Mouse (Mus musculus) midbrain, embryonic 16.5 days (tissue): Measurements from ENCODE around the gene Pde8a. TPM values are rescaled to one million over a fixed set of nuclear protein-coding genes. Genes with fewer than 3 reads are reported as not detected.

Experiments
- ATAC-seq: fragments of 200-750 bp; cut with Nextera tagmentation; 2 replicates; pipeline ENCODE4 v1.8.0; 2017; ENCODE audit warnings: moderate TSS enrichment
- H3K27ac ChIP-seq: fragments of 300-500 bp; sonication (generic); 2 replicates; pipeline ENCODE4 v1.5.1; 2014; ENCODE audit warnings: mild to moderate bottlenecking, low read length, mixed read lengths
- H3K27me3 ChIP-seq: fragments of 300-500 bp; sonication (generic); 2 replicates; pipeline ENCODE4 v1.6.1; 2014; ENCODE audit warnings: low read depth, low read length, mixed read lengths; ENCODE audit not compliant: control insufficient read depth, insufficient read depth
- H3K36me3 ChIP-seq: fragments of 300-500 bp; sonication (generic); 2 replicates; pipeline ENCODE4 v1.6.1; 2014; ENCODE audit warnings: mild to moderate bottlenecking, low read length, moderate library complexity, mixed read lengths; ENCODE audit not compliant: control insufficient read depth, insufficient read depth
- H3K4me1 ChIP-seq: fragments of 300-500 bp; sonication (generic); 2 replicates; pipeline ENCODE4 v1.6.1; 2014; ENCODE audit warnings: mild to moderate bottlenecking, low read length, mixed read lengths; ENCODE audit not compliant: control insufficient read depth, insufficient read depth
- H3K4me2 ChIP-seq: fragments of 300-500 bp; sonication (generic); 2 replicates; pipeline ENCODE4 v1.6.1; 2014; ENCODE audit warnings: mild to moderate bottlenecking, low read length, mixed read lengths
- H3K4me3 ChIP-seq: fragments of 300-500 bp; sonication (generic); 2 replicates; pipeline ENCODE4 v1.5.1; 2014; ENCODE audit warnings: low read depth, mild to moderate bottlenecking, low read length, moderate library complexity, mixed read lengths
- H3K9ac ChIP-seq: fragments of 300-500 bp; sonication (generic); 2 replicates; pipeline ENCODE4 v1.6.1; 2014; ENCODE audit warnings: low read depth, low read length, mixed read lengths
- H3K9me3 ChIP-seq: fragments of 300-500 bp; sonication (generic); replicated peaks from 2 replicates; pipeline ENCODE4 v1.6.1; 2014; ENCODE audit warnings: mild to moderate bottlenecking, low read length, mixed read lengths; ENCODE audit not compliant: control insufficient read depth, poor library complexity, severe bottlenecking
- WGBS: fragments of 180-500 bp; shearing (Covaris S2); extraction: QIAGEN DNeasy Blood & Tissue Kit; methylation state at CpG from one replicate; pipeline ENCODE4 v1.1.7; 2014; 5-methylcytosine and 5-hydroxymethylcytosine counted together
- polyA plus RNA-seq: library from polyadenylated mRNA; unstranded; fragments of >200 nt; fragmentation: Nextera tagmentation; extraction: Ambion mirVana; gene quantifications from 2 replicates; pipeline ENCODE4 v1.2.1, GENCODE M21; 2015

The Pde8a gene
- polyA plus RNA-seq, 1 experiment from 2014 or later, result 1.6 TPM

GRCm38 (mm10) chr7:81304675-81305074 is 91.3 kb downstream of the Pde8a start:
- Histone ChIP-seq H3K9me3 (no peaks in the 10 kb centered on the region), H3K4me1 (peaks cover 3% of the 10 kb centered on the region; the same call in 1 of the 2 replicates), H3K36me3 (no peaks in the 10 kb centered on the region), H3K27ac (no peak overlapping the region), H3K4me2 (no peak overlapping the region), H3K9ac (no peak overlapping the region), H3K27me3 (no peaks in the 10 kb centered on the region), H3K4me3 (no peak overlapping the region)
- ATAC-seq, result no peak
- 92% methylated on average over 5 of the region's 5 CpGs for WGBS

GRCm38 (mm10) chr7:81307735-81308134 is 94.3 kb downstream of the Pde8a start:
- 74% methylated on average over 8 of the region's 8 CpGs for WGBS
- no peaks in the 10 kb centered on the region for H3K36me3 ChIP-seq
- no peaks in the 10 kb centered on the region for H3K27me3 ChIP-seq
- H3K4me3 ChIP-seq, result no peak overlapping the region
- H3K4me2 ChIP-seq, result no peak overlapping the region
- 0 out of 2 replicates have a peak, but pooled peaks cover 2% of the 10 kb centered on the region for H3K9me3 ChIP-seq
- H3K9ac ChIP-seq, result no peak overlapping the region
- no peak overlapping the region for H3K27ac ChIP-seq
- no peaks in the 10 kb centered on the region for H3K4me1 ChIP-seq
- no peak for ATAC-seq

- WGBS, result 93% methylated on average over 6 of the region's 6 CpGs
- no peak overlapping the region for H3K9ac ChIP-seq
- H3K4me1 ChIP-seq, result no peaks in the 10 kb centered on the region
- H3K9me3 ChIP-seq, result 0 out of 2 replicates have a peak, but pooled peaks cover 2% of the 10 kb centered on the region
- no peaks in the 10 kb centered on the region for H3K36me3 ChIP-seq
- no peaks in the 10 kb centered on the region for H3K27me3 ChIP-seq
- no peak for ATAC-seq
- H3K4me2 ChIP-seq, result no peak overlapping the region
- no peak overlapping the region for H3K4me3 ChIP-seq
- H3K27ac ChIP-seq, result no peak overlapping the region
These were observed 95.9 kb downstream of the Pde8a start for GRCm38 (mm10) chr7:81309247-81309646.

GRCm38 (mm10) chr7:81311130-81311529 is 97.7 kb downstream of the Pde8a start:
- Histone ChIP-seq H3K27ac (no peak overlapping the region), H3K4me2 (no peak overlapping the region), H3K4me1 (no peaks in the 10 kb centered on the region), H3K9me3 (0 out of 2 replicates have a peak, but pooled peaks cover 2% of the 10 kb centered on the region), H3K9ac (no peak overlapping the region), H3K36me3 (no peaks in the 10 kb centered on the region), H3K4me3 (no peak overlapping the region), H3K27me3 (no peaks in the 10 kb centered on the region)
- 89% methylated on average over 1 of the region's 1 CpGs for WGBS
- ATAC-seq, result no peak

GRCm38 (mm10) chr7:81311581-81311980 is 98.2 kb downstream of the Pde8a start:
- Histone ChIP-seq H3K9ac (no peak overlapping the region), H3K36me3 (no peaks in the 10 kb centered on the region), H3K4me1 (no peaks in the 10 kb centered on the region), H3K27me3 (no peaks in the 10 kb centered on the region), H3K9me3 (0 out of 2 replicates have a peak, but pooled peaks cover 2% of the 10 kb centered on the region), H3K27ac (no peak overlapping the region), H3K4me2 (no peak overlapping the region), H3K4me3 (no peak overlapping the region)
- no peak for ATAC-seq

- 79% methylated on average over 8 of the region's 8 CpGs for WGBS
- 0 out of 2 replicates have a peak, but pooled peaks cover 2% of the 10 kb centered on the region for H3K9me3 ChIP-seq
These were observed 102.2 kb downstream of the Pde8a start for GRCm38 (mm10) chr7:81315583-81315982.

GRCm38 (mm10) chr7:81319749-81320148 is 106.4 kb downstream of the Pde8a start:
- WGBS, result 92% methylated on average over 6 of the region's 6 CpGs

More at GRCm38 (mm10) chr7:81315583-81315982, 102.2 kb downstream of the Pde8a start:
- no peak for ATAC-seq
- no peaks in the 10 kb centered on the region for H3K4me1 ChIP-seq
- H3K9ac ChIP-seq, result no peak overlapping the region
- no peak overlapping the region for H3K27ac ChIP-seq
- H3K4me3 ChIP-seq, result no peak overlapping the region
- no peaks in the 10 kb centered on the region for H3K36me3 ChIP-seq
- no peak overlapping the region for H3K4me2 ChIP-seq
- no peaks in the 10 kb centered on the region for H3K27me3 ChIP-seq

GRCm38 (mm10) chr7:81321776-81322175 is 108.4 kb downstream of the Pde8a start:
- no peak overlapping the region for H3K27ac ChIP-seq
- H3K4me2 ChIP-seq, result no peak overlapping the region
- no peak overlapping the region for H3K4me3 ChIP-seq
- no peaks in the 10 kb centered on the region for H3K27me3 ChIP-seq
- no peaks in the 10 kb centered on the region for H3K36me3 ChIP-seq
- no peak for ATAC-seq
- no peaks in the 10 kb centered on the region for H3K4me1 ChIP-seq
- H3K9me3 ChIP-seq, result no peaks in the 10 kb centered on the region
- no peak overlapping the region for H3K9ac ChIP-seq
- 73% methylated on average over 5 of the region's 5 CpGs for WGBS

More at GRCm38 (mm10) chr7:81319749-81320148, 106.4 kb downstream of the Pde8a start:
- Histone ChIP-seq H3K27ac (no peak overlapping the region), H3K36me3 (no peaks in the 10 kb centered on the region), H3K4me1 (no peaks in the 10 kb centered on the region), H3K9me3 (no peaks in the 10 kb centered on the region), H3K9ac (no peak overlapping the region), H3K27me3 (no peaks in the 10 kb centered on the region), H3K4me3 (no peak overlapping the region), H3K4me2 (no peak overlapping the region)
- ATAC-seq, result no peak

GRCm38 (mm10) chr7:81326043-81326442 is 112.6 kb downstream of the Pde8a start:
- Histone ChIP-seq H3K9me3 (no peaks in the 10 kb centered on the region), H3K27me3 (no peaks in the 10 kb centered on the region), H3K9ac (no peak overlapping the region), H3K27ac (no peak overlapping the region), H3K36me3 (0 out of 2 replicates have a peak, but pooled peaks cover 3% of the 10 kb centered on the region), H3K4me2 (no peak overlapping the region), H3K4me3 (no peak overlapping the region), H3K4me1 (no peaks in the 10 kb centered on the region)
- ATAC-seq, result no peak
- WGBS, result 92% methylated on average over 12 of the region's 12 CpGs
